Mouse (Mus musculus): ENCODE results near the gene Retreg3. TPM values are rescaled to one million over a fixed set of nuclear protein-coding genes. Genes with fewer than 3 reads are reported as not detected.
A peak's percentile ranks its signal among the peaks of the same experiment; 100 is the strongest.

Retreg3 gene
- polyA plus RNA-seq, 2 experiments = 5.3 to 20.4 TPM

- DNase-seq (ENCODE audit: low read depth in 3 of 3, low spot score in 3 of 3) = no peak
- no peaks in the 10 kb centered on the region; the same call in 1 of the 2 replicates for H3K36me3 ChIP-seq (replicated peaks; ENCODE audit: control insufficient read depth, insufficient read depth, low read depth)
Measured at GRCm38 (mm10) chr11:101120545-101121188, 974 bp upstream of the Retreg3 start.

GRCm38 (mm10) chr11:101119131-101119760 is 447 bp downstream of the Retreg3 start:
- Histone ChIP-seq H3K4me2 (ENCODE audit: low read depth) (peak overlapping the region; percentile 91), H3K36me3 (replicated peaks; ENCODE audit: control insufficient read depth, insufficient read depth, low read depth) (no peaks in the 10 kb centered on the region), H3K4me3 (ENCODE audit: insufficient read depth in 1 of 2, low read depth in 2 of 2, low read length in 2 of 2) (peak overlapping the region; percentile 71 to 81), H3K27me3 (ENCODE audit: control insufficient read depth, insufficient read depth, low read length) (no peaks in the 10 kb centered on the region), H3K4me1 (replicated peaks; ENCODE audit: control insufficient read depth in 2 of 2, insufficient read depth in 2 of 2, low read length in 1 of 2) (peaks cover 13 to 18% of the 10 kb centered on the region in 2 experiments), H3K27ac (peak overlapping the region; percentile 74), H3K9me3 (ENCODE audit: control insufficient read depth, low read length) (no peaks in the 10 kb centered on the region), H3K9ac (replicated peaks) (peak overlapping the region; percentile 81)
- peak; percentile 77 for ATAC-seq (ENCODE audit: insufficient read depth)
- no peak for DNase-seq (ENCODE audit: low read depth in 3 of 3, low spot score in 3 of 3)
- peak; percentile 52 for TF ChIP-seq CTCF (IDR thresholded peaks at IDR 0.05; ENCODE audit: low read depth)
- TF ChIP-seq EP300 (IDR thresholded peaks at IDR 0.05; ENCODE audit: low read depth) = no peak
- WGBS (ENCODE audit: insufficient replicate concordance) = under 1% methylated on average over 39 of the region's 39 CpGs

More at GRCm38 (mm10) chr11:101120545-101121188, 974 bp upstream of the Retreg3 start:
- no peak for TF ChIP-seq EP300 (IDR thresholded peaks at IDR 0.05; ENCODE audit: low read depth)
- no peak for TF ChIP-seq CTCF (IDR thresholded peaks at IDR 0.05; ENCODE audit: low read depth)
- no peaks in the 10 kb centered on the region for H3K27me3 ChIP-seq (ENCODE audit: control insufficient read depth, insufficient read depth, low read length)
- H3K4me3 ChIP-seq (ENCODE audit: insufficient read depth in 1 of 2, low read depth in 2 of 2, low read length in 2 of 2) = peak overlapping the region; percentile 71 to 86
- WGBS (ENCODE audit: insufficient replicate concordance) = 21% methylated on average over 19 of the region's 19 CpGs
- peaks cover 13 to 18% of the 10 kb centered on the region in 2 experiments for H3K4me1 ChIP-seq (replicated peaks; ENCODE audit: control insufficient read depth in 2 of 2, insufficient read depth in 2 of 2, low read length in 1 of 2)
- H3K9ac ChIP-seq (replicated peaks) = peak overlapping the region; percentile 89
- no peaks in the 10 kb centered on the region for H3K9me3 ChIP-seq (ENCODE audit: control insufficient read depth, low read length)
- ATAC-seq (ENCODE audit: insufficient read depth) = no peak
- H3K4me2 ChIP-seq (ENCODE audit: low read depth) = peak overlapping the region; percentile 100
- peak overlapping the region; percentile 81 for H3K27ac ChIP-seq

- H3K4me3 ChIP-seq (ENCODE audit: insufficient read depth in 1 of 2, low read depth in 2 of 2, low read length in 2 of 2) = peak overlapping the region; percentile 71 to 81
- ATAC-seq (ENCODE audit: insufficient read depth) (no peak), DNase-seq (ENCODE audit: low read depth in 3 of 3, low spot score in 3 of 3) (no peak)
- H3K27me3 ChIP-seq (ENCODE audit: control insufficient read depth, insufficient read depth, low read length) = no peaks in the 10 kb centered on the region
- H3K9ac ChIP-seq (replicated peaks) = peak overlapping the region; percentile 81
- peaks cover 13 to 18% of the 10 kb centered on the region in 2 experiments for H3K4me1 ChIP-seq (replicated peaks; ENCODE audit: control insufficient read depth in 2 of 2, insufficient read depth in 2 of 2, low read length in 1 of 2)
- no peak for TF ChIP-seq EP300 (IDR thresholded peaks at IDR 0.05; ENCODE audit: low read depth)
- TF ChIP-seq CTCF (IDR thresholded peaks at IDR 0.05; ENCODE audit: low read depth) = no peak
- 18% methylated on average over 4 of the region's 4 CpGs for WGBS (ENCODE audit: insufficient replicate concordance)
- H3K36me3 ChIP-seq (replicated peaks; ENCODE audit: control insufficient read depth, insufficient read depth, low read depth) = no peaks in the 10 kb centered on the region
- H3K27ac ChIP-seq = no peak overlapping the region
- H3K4me2 ChIP-seq (ENCODE audit: low read depth) = peak overlapping the region; percentile 91
- H3K9me3 ChIP-seq (ENCODE audit: control insufficient read depth, low read length) = no peaks in the 10 kb centered on the region; the same call in 1 of the 2 replicates
Measured at GRCm38 (mm10) chr11:101118105-101118504, 1.6 kb downstream of the Retreg3 start.

GRCm38 (mm10) chr11:101115564-101115963 is 4.1 kb downstream of the Retreg3 start:
- DNase-seq (ENCODE audit: low read depth in 3 of 3, low spot score in 3 of 3) (no peak), ATAC-seq (ENCODE audit: insufficient read depth) (no peak)
- Histone ChIP-seq H3K4me3 (ENCODE audit: insufficient read depth in 1 of 2, low read depth in 2 of 2, low read length in 2 of 2) (no peak overlapping the region), H3K36me3 (replicated peaks; ENCODE audit: control insufficient read depth, insufficient read depth, low read depth) (no peaks in the 10 kb centered on the region), H3K4me2 (ENCODE audit: low read depth) (no peak overlapping the region), H3K27me3 (ENCODE audit: control insufficient read depth, insufficient read depth, low read length) (no peaks in the 10 kb centered on the region), H3K9ac (replicated peaks) (no peak overlapping the region), H3K27ac (no peak overlapping the region), H3K4me1 (replicated peaks; ENCODE audit: control insufficient read depth in 2 of 2, insufficient read depth in 2 of 2, low read length in 1 of 2) (peaks cover 7% of the 10 kb centered on the region in 2 experiments), H3K9me3 (ENCODE audit: control insufficient read depth, low read length) (no peaks in the 10 kb centered on the region; the same call in 1 of the 2 replicates)
- WGBS (ENCODE audit: insufficient replicate concordance) = 74% methylated on average over 2 of the region's 2 CpGs
- TF ChIP-seq EP300 (IDR thresholded peaks at IDR 0.05; ENCODE audit: low read depth) (no peak), CTCF (IDR thresholded peaks at IDR 0.05; ENCODE audit: low read depth) (no peak)

GRCm38 (mm10) chr11:101112186-101112585 is 7.5 kb downstream of the Retreg3 start:
- Histone ChIP-seq H3K27ac (no peak overlapping the region), H3K9me3 (ENCODE audit: control insufficient read depth, low read length) (no peaks in the 10 kb centered on the region; the same call in 1 of the 2 replicates), H3K27me3 (ENCODE audit: control insufficient read depth, insufficient read depth, low read length) (no peaks in the 10 kb centered on the region), H3K4me2 (ENCODE audit: low read depth) (no peak overlapping the region), H3K36me3 (replicated peaks; ENCODE audit: control insufficient read depth, insufficient read depth, low read depth) (no peaks in the 10 kb centered on the region), H3K4me1 (replicated peaks; ENCODE audit: control insufficient read depth in 2 of 2, insufficient read depth in 2 of 2, low read length in 1 of 2) (peaks cover 0 to 3% of the 10 kb centered on the region in 2 experiments; a peak in 2 of 4 replicates), H3K9ac (replicated peaks) (no peak overlapping the region), H3K4me3 (ENCODE audit: insufficient read depth in 1 of 2, low read depth in 2 of 2, low read length in 2 of 2) (no peak overlapping the region)
- DNase-seq (ENCODE audit: low read depth in 3 of 3, low spot score in 3 of 3) (no peak), ATAC-seq (ENCODE audit: insufficient read depth) (no peak)
- 84% methylated on average over 3 of the region's 3 CpGs for WGBS (ENCODE audit: insufficient replicate concordance)
- TF ChIP-seq EP300 (IDR thresholded peaks at IDR 0.05; ENCODE audit: low read depth) = no peak

All from liver, embryonic 14.5 days (tissue).